Mouse (Mus musculus) erythroblast, embryonic 14.5 days (primary cell): ENCODE data around the gene Etnk2. TPM values are rescaled to one million over a fixed set of nuclear protein-coding genes. Genes with fewer than 3 reads are reported as not detected.

Experiments used
- H3K27me3 ChIP-seq: 2 replicates; pipeline ENCODE4 v1.6.1; 2012; ENCODE audit warnings: inconsistent platforms; ENCODE audit not compliant: control insufficient read depth
- H3K36me3 ChIP-seq: 2 replicates; pipeline ENCODE4 v1.6.1; 2012; ENCODE audit warnings: mild to moderate bottlenecking, inconsistent platforms; ENCODE audit not compliant: control insufficient read depth
- H3K4me1 ChIP-seq: 2 replicates; pipeline ENCODE4 v1.6.1; 2012; ENCODE audit warnings: inconsistent platforms; ENCODE audit not compliant: control insufficient read depth
- H3K4me3 ChIP-seq: replicated peaks from 2 replicates; pipeline ENCODE3; 2012; ENCODE audit warnings: moderate library complexity, mild to moderate bottlenecking, inconsistent platforms
- H3K9me3 ChIP-seq: 2 replicates; pipeline ENCODE4 v1.6.1; 2012; ENCODE audit warnings: low read length, inconsistent platforms, mixed read lengths; ENCODE audit not compliant: control insufficient read depth
- GATA1 ChIP-seq: IDR thresholded peaks from 2 replicates; pipeline ENCODE4 v1.6.1; 2012; ENCODE audit warnings: low read length, inconsistent platforms, mixed read lengths
- TAL1 ChIP-seq: IDR thresholded peaks from 3 replicates; pipeline ENCODE4 v1.6.1; 2012; ENCODE audit warnings: low read length, inconsistent platforms, mixed read lengths
- polyA plus RNA-seq: library from polyadenylated mRNA; stranded (reverse); fragments of >175 nt; gene quantifications from 2 replicates; pipeline ENCODE4 v1.2.3, GENCODE M21; 2012

Etnk2 gene
- polyA plus RNA-seq, 1 experiment: not detected

GRCm38 (mm10) chr1:133347693-133348520, 15.5 kb upstream of the Etnk2 start:
- no peak overlapping the region for H3K4me3 ChIP-seq
- no peaks in the 10 kb centered on the region for H3K4me1 ChIP-seq
- H3K36me3 ChIP-seq: no peaks in the 10 kb centered on the region
- peaks cover 5% of the 10 kb centered on the region for H3K27me3 ChIP-seq
- no peaks in the 10 kb centered on the region for H3K9me3 ChIP-seq
- TF ChIP-seq GATA1 (no peak), TAL1 (no peak)

GRCm38 (mm10) chr1:133350210-133350609, 13.2 kb upstream of the Etnk2 start, which contains the start of gene Ren1:
Ren1 (plus strand) TSS chr1:133350510.
- TF ChIP-seq TAL1 (no peak), GATA1 (no peak)
- no peak within 1 kb of the TSS for H3K4me3 ChIP-seq
- peaks cover 6% of the 10 kb centered on the region for H3K27me3 ChIP-seq
- H3K4me1 ChIP-seq: no peaks in the 10 kb centered on the region
- H3K9me3 ChIP-seq: no peaks in the 10 kb centered on the region
- H3K36me3 ChIP-seq: no peaks in the 10 kb centered on the region

- peaks cover 6% of the 10 kb centered on the region for H3K27me3 ChIP-seq
- H3K4me1 ChIP-seq: no peaks in the 10 kb centered on the region
- H3K36me3 ChIP-seq: no peaks in the 10 kb centered on the region
- no peak overlapping the region for H3K4me3 ChIP-seq
- TF ChIP-seq TAL1 (no peak), GATA1 (no peak)
- H3K9me3 ChIP-seq: no peaks in the 10 kb centered on the region
These were observed 11.6 kb upstream of the Etnk2 start for GRCm38 (mm10) chr1:133351762-133352161.

- peaks cover 6% of the 10 kb centered on the region for H3K27me3 ChIP-seq
- TF ChIP-seq TAL1 (no peak), GATA1 (no peak)
These were observed 10.0 kb upstream of the Etnk2 start for GRCm38 (mm10) chr1:133353371-133353809.

GRCm38 (mm10) chr1:133355469-133355868, 7.9 kb upstream of the Etnk2 start:
- H3K4me3 ChIP-seq: no peak overlapping the region

More at GRCm38 (mm10) chr1:133353371-133353809, 10.0 kb upstream of the Etnk2 start:
- Histone ChIP-seq H3K4me1 (no peaks in the 10 kb centered on the region), H3K9me3 (no peaks in the 10 kb centered on the region), H3K36me3 (no peaks in the 10 kb centered on the region), H3K4me3 (no peak overlapping the region)

GRCm38 (mm10) chr1:133355912-133356311, 7.5 kb upstream of the Etnk2 start:
- Histone ChIP-seq H3K4me1 (no peaks in the 10 kb centered on the region), H3K4me3 (no peak overlapping the region), H3K36me3 (no peaks in the 10 kb centered on the region), H3K27me3 (peaks cover 6% of the 10 kb centered on the region), H3K9me3 (no peaks in the 10 kb centered on the region)
- TF ChIP-seq TAL1 (no peak), GATA1 (no peak)

More at GRCm38 (mm10) chr1:133355469-133355868, 7.9 kb upstream of the Etnk2 start:
- no peak for TF ChIP-seq GATA1
- no peak for TF ChIP-seq TAL1
- Histone ChIP-seq H3K9me3 (no peaks in the 10 kb centered on the region), H3K4me1 (no peaks in the 10 kb centered on the region), H3K27me3 (peaks cover 6% of the 10 kb centered on the region), H3K36me3 (no peaks in the 10 kb centered on the region)

- Histone ChIP-seq H3K4me1 (no peaks in the 10 kb centered on the region), H3K36me3 (no peaks in the 10 kb centered on the region), H3K4me3 (no peak overlapping the region), H3K9me3 (no peaks in the 10 kb centered on the region), H3K27me3 (peaks cover 6% of the 10 kb centered on the region)
- TF ChIP-seq GATA1: no peak
- TF ChIP-seq TAL1: no peak
These were observed 7.0 kb upstream of the Etnk2 start for GRCm38 (mm10) chr1:133356330-133356729.

GRCm38 (mm10) chr1:133361006-133361405, 2.4 kb upstream of the Etnk2 start:
- Histone ChIP-seq H3K27me3 (peaks cover 37% of the 10 kb centered on the region), H3K9me3 (no peaks in the 10 kb centered on the region), H3K4me3 (no peak overlapping the region), H3K4me1 (peaks cover 9% of the 10 kb centered on the region), H3K36me3 (no peaks in the 10 kb centered on the region)
- TF ChIP-seq TAL1 (no peak), GATA1 (no peak)

- peaks cover 42% of the 10 kb centered on the region for H3K27me3 ChIP-seq
- TF ChIP-seq TAL1: no peak
- no peak for TF ChIP-seq GATA1
- no peaks in the 10 kb centered on the region for H3K36me3 ChIP-seq
- H3K4me1 ChIP-seq: peaks cover 9% of the 10 kb centered on the region
- no peak overlapping the region for H3K4me3 ChIP-seq
- H3K9me3 ChIP-seq: no peaks in the 10 kb centered on the region
These were observed 1.3 kb upstream of the Etnk2 start for GRCm38 (mm10) chr1:133362103-133362502.
